Mouse (Mus musculus) forebrain, embryonic 14.5 days (tissue): ENCODE data around the gene Sh3rf1. TPM values are rescaled to one million over a fixed set of nuclear protein-coding genes. Genes with fewer than 3 reads are reported as not detected.

Source experiments
- ATAC-seq: fragments of 200-750 bp; cut with Nextera tagmentation; 2 replicates; pipeline ENCODE4 v1.8.0; 2017; ENCODE audit warnings: mild to moderate bottlenecking, moderate library complexity
- DNase-seq: peaks from one replicate; pipeline ENCODE4 v3.0.0-alpha.2; 2015; ENCODE audit warnings: low spot score
- H3K27ac ChIP-seq: fragments of 300-500 bp; sonication (generic); 2 replicates; pipeline ENCODE4 v1.5.1; 2014; ENCODE audit warnings: low read depth, mild to moderate bottlenecking, control low read depth, low read length, moderate library complexity
- H3K27me3 ChIP-seq: fragments of 300-500 bp; sonication (generic); replicated peaks from 2 replicates; pipeline ENCODE4 v1.6.1; 2014; ENCODE audit warnings: low read length, control low read depth, mixed read lengths; ENCODE audit not compliant: control insufficient read depth, insufficient read depth
- H3K36me3 ChIP-seq: fragments of 300-500 bp; sonication (generic); 2 replicates; pipeline ENCODE4 v1.6.1; 2014; ENCODE audit warnings: low read length, control low read depth; ENCODE audit not compliant: control insufficient read depth, insufficient read depth
- H3K4me1 ChIP-seq: fragments of 300-500 bp; sonication (generic); 2 replicates; pipeline ENCODE4 v1.6.1; 2014; ENCODE audit warnings: antibody characterized with exemption, low read length, control low read depth; ENCODE audit not compliant: control insufficient read depth, insufficient read depth
- H3K4me2 ChIP-seq: fragments of 300-500 bp; sonication (generic); 2 replicates; pipeline ENCODE4 v1.6.1; 2014; ENCODE audit warnings: mild to moderate bottlenecking, control low read depth, low read length
- H3K4me3 ChIP-seq: fragments of 300-500 bp; sonication (generic); 2 replicates; pipeline ENCODE4 v1.5.1; 2014; ENCODE audit warnings: low read depth, low read length, control low read depth
- H3K9ac ChIP-seq: fragments of 300-500 bp; sonication (generic); 2 replicates; pipeline ENCODE4 v1.6.1; 2014; ENCODE audit warnings: mild to moderate bottlenecking, low read length, control low read depth, moderate library complexity
- H3K9me3 ChIP-seq: fragments of 300-500 bp; sonication (generic); replicated peaks from 2 replicates; pipeline ENCODE4 v1.6.1; 2016; ENCODE audit warnings: low read length, control low read depth, mixed read lengths; ENCODE audit not compliant: control insufficient read depth
- WGBS: fragments of 180-500 bp; shearing (Covaris S2); extraction: QIAGEN DNeasy Blood & Tissue Kit; methylation state at CpG from one replicate; pipeline ENCODE4 v1.1.7; 2014; 5-methylcytosine and 5-hydroxymethylcytosine counted together
- polyA plus RNA-seq: library from polyadenylated mRNA; unstranded; fragments of >200 nt; fragmentation: Nextera tagmentation; extraction: Ambion mirVana; gene quantifications from 2 replicates; pipeline ENCODE4 v1.2.1, GENCODE M21; 2014

Sh3rf1 gene
- polyA plus RNA-seq, 1 experiment from 2014 or later, result 27.1 TPM

DNA sequence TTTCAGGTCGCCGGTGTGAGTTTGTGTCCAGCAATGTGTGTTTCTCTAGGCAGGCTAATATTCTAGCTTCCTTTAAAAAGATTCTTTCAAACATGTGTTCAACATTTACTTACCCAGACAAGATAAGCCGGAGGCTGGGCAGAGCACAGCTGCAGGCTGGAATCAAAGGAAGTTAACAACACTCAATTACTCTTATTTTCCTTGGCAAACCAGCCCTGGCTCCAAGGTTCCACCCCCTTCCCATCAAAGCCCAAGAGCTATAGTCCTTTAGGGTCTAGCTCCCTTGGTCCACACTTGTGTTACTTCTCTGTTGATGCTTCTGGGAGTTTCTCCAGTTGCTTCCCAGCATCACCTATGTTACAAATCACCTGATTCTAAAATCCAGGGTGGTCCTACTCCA lies 6.7 kb upstream of the Sh3rf1 start:
- Histone ChIP-seq H3K4me2 (no peak overlapping the region), H3K27me3 (no peaks in the 10 kb centered on the region), H3K36me3 (no peaks in the 10 kb centered on the region), H3K4me3 (no peak overlapping the region), H3K27ac (no peak overlapping the region), H3K9ac (no peak overlapping the region), H3K4me1 (peaks cover 5% of the 10 kb centered on the region; the same call in 1 of the 2 replicates), H3K9me3 (no peaks in the 10 kb centered on the region)
- no peak for ATAC-seq
- 63% methylated on average over 3 of the region's 3 CpGs for WGBS
- DNase-seq, result no peak

DNA sequence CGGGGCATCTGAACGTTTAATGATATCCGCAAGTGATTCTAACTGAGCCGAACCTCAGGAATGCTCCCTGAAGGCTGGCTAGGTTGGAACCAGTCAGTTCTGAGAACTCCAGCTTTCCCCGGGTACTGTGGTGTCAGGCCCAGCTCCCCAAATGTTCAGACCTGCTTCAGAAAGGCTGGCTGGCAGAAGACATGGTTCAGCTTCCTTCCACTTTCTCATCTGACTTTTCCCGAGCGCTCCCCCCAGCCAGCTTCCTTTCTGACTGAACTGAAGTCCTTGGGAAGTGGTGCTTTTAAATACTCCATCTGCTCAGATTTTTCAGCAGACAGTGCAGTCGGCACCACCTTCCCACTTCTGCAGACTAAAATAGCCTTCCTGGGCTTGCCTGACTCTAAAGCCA lies 6.2 kb upstream of the Sh3rf1 start:
- no peaks in the 10 kb centered on the region for H3K27me3 ChIP-seq
- no peaks in the 10 kb centered on the region for H3K9me3 ChIP-seq
- ATAC-seq (no peak), DNase-seq (no peak)
- no peaks in the 10 kb centered on the region for H3K36me3 ChIP-seq
- H3K27ac ChIP-seq, result no peak overlapping the region
- no peak overlapping the region for H3K9ac ChIP-seq
- H3K4me1 ChIP-seq, result peaks cover 5% of the 10 kb centered on the region; the same call in 1 of the 2 replicates
- H3K4me3 ChIP-seq, result no peak overlapping the region
- no peak overlapping the region for H3K4me2 ChIP-seq
- WGBS, result 82% methylated on average over 8 of the region's 8 CpGs

DNA sequence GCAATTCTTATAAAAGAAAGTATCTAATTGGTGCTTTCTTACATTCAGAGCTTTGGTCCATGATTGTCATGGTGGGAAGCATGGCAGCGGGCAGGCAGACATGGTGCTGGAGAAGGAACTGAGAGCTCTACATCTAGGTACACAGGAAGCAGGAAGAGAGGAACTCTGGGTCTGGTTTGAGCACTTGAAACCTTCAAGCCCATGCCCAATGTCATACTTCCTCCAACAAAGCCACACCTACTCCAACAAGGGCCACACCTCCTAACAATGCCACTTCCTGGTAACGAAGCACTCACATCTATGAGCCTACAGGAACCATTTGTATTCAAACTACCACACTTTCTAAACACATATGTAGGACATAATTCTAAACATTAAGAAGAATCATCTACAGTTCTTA lies 5.2 kb upstream of the Sh3rf1 start:
- no peaks in the 10 kb centered on the region for H3K27me3 ChIP-seq
- H3K9me3 ChIP-seq, result no peaks in the 10 kb centered on the region
- no peaks in the 10 kb centered on the region for H3K36me3 ChIP-seq
- DNase-seq, result no peak
- peaks cover 5% of the 10 kb centered on the region; the same call in 1 of the 2 replicates for H3K4me1 ChIP-seq
- no peak for ATAC-seq
- no peak overlapping the region for H3K9ac ChIP-seq
- 98% methylated on average over 2 of the region's 2 CpGs for WGBS
- no peak overlapping the region for H3K4me2 ChIP-seq
- no peak overlapping the region for H3K4me3 ChIP-seq
- H3K27ac ChIP-seq, result no peak overlapping the region

DNA sequence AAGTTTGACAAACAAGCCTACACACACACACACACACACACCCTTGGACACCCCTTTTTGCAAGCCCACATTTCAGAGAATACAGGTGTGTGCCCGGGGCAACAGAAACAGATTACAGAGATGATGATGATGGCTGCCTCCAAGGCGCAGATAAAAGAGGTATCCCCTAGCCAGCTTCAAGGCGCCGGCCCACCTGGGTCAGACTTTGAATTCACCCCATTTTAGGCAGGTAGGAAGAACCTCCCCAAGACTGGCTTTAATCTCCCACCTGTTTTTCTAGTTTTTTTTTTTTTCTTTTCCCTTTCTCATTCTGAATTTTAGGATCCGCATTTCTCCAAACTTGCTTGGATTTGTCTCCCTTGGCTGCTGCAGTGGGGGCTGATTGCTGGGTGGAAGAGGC lies 389 bp upstream of the Sh3rf1 start:
- H3K27ac ChIP-seq, result peak overlapping the region; percentile 85; the same call in 1 of the 2 replicates
- peaks cover 19% of the 10 kb centered on the region for H3K4me1 ChIP-seq
- peak overlapping the region; percentile 90 for H3K9ac ChIP-seq
- H3K4me2 ChIP-seq, result peak overlapping the region; percentile 84
- ATAC-seq, result no peak
- WGBS, result 32% methylated on average over 5 of the region's 5 CpGs
- peak overlapping the region; percentile 81 for H3K4me3 ChIP-seq
- DNase-seq, result no peak
- no peaks in the 10 kb centered on the region for H3K9me3 ChIP-seq
- no peaks in the 10 kb centered on the region for H3K27me3 ChIP-seq
- peaks cover 3% of the 10 kb centered on the region; the same call in 1 of the 2 replicates for H3K36me3 ChIP-seq

DNA sequence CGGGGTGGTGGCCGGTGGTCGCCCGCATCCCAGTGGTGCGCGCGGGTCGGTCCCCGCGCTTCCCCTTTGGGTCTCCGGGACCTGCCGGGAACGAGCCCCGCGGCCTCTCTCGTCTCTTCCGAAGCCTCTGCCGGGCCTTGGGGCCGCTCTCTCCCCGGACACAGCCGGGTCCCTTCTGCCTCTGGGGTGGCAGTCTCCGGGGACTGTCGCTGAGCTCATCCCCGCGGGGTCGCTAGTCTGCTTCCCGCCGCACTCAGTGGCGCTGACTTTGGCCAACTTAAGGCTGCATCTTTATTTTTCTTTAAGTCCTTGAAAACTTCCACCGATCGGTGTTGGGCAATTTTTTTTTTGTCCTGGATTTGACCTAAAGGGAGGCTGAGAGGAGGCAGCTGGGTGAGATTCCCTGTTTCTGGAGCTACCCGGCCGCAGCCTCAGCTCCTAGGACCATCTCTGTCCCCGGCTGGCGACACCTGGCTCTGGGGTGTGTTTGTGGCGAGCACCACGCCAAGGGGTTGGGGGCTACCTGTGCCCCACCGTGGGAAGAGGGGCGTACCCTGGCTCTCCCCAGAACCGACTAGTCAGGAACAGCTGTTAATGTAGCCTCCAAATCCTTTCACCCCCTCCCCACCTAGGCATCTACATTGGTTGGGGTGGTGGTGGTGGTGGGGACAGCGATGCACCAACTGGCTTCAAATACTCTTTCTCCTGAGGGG lies 864 bp downstream of the Sh3rf1 start:
- 1% methylated on average over 39 of the region's 41 CpGs for WGBS
- ATAC-seq (peak; percentile 74), DNase-seq (peak; percentile 68)
- Histone ChIP-seq H3K4me1 (peaks cover 29% of the 10 kb centered on the region), H3K9me3 (no peaks in the 10 kb centered on the region), H3K9ac (peak overlapping the region; percentile 90), H3K27me3 (no peaks in the 10 kb centered on the region), H3K36me3 (peaks cover 6% of the 10 kb centered on the region; the same call in 1 of the 2 replicates), H3K4me3 (peak overlapping the region; percentile 81), H3K27ac (peak overlapping the region; percentile 85), H3K4me2 (peak overlapping the region; percentile 84)

DNA sequence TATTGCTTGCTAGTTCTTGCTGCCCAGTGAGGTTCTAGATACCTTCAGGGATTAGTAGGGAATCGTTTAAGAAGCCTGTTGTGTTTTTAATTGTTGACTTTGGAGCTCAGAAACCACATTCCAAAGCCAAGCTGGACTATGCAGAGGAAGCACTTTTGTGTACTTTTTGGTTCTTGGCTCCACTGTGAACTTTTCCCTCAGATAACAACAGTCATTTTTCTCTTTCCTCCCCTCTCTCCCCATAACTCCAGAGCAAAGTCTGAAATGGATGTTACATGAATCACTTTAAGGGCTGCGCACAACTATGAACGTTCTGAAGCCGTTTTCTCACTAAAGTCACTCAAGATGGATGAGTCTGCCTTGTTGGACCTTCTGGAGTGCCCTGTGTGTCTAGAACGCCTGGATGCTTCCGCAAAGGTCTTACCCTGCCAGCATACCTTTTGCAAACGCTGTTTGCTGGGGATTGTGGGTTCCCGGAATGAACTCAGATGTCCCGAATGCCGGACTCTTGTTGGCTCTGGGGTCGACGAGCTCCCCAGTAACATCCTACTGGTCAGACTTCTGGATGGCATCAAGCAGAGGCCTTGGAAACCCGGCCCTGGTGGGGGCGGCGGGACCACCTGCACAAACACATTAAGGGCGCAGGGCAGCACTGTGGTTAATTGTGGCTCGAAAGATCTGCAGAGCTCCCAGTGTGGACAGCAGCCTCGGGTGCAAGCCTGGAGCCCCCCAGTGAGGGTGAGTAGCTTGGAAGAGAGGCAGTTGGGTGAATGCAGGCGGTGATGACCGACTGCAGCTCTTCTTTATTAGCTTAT lies 2.1 kb downstream of the Sh3rf1 start:
- no peak for ATAC-seq
- 49% methylated on average over 20 of the region's 20 CpGs for WGBS
- Histone ChIP-seq H3K4me2 (peak overlapping the region; percentile 84), H3K9ac (peak overlapping the region; percentile 90), H3K27ac (peak overlapping the region; percentile 27; the same call in 1 of the 2 replicates), H3K27me3 (no peaks in the 10 kb centered on the region), H3K36me3 (peaks cover 6% of the 10 kb centered on the region; the same call in 1 of the 2 replicates), H3K4me3 (peak overlapping the region; percentile 81), H3K9me3 (no peaks in the 10 kb centered on the region), H3K4me1 (peaks cover 33% of the 10 kb centered on the region)
- no peak for DNase-seq

DNA sequence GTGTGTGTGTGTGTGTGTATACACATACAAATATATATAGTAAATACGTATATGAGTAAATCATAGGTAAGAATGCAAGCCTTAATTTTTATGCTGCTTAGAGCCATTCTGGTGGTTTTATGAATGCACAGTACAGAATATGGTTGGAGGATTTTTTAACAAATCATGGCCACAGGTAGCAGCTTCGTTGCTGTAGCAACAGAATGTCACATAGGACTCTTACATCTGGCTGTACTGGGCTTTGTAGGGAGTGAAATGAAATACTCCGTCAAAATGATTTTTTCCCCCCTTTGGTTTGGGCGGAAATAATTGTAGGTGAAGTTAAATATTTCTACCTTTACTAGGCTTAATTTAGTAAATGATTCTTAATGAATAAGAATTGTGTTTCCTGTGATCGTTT lies 3.0 kb downstream of the Sh3rf1 start:
- WGBS, result 65% methylated on average over 5 of the region's 5 CpGs
- Histone ChIP-seq H3K4me3 (peak overlapping the region; percentile 81), H3K9me3 (no peaks in the 10 kb centered on the region), H3K4me1 (peaks cover 36% of the 10 kb centered on the region), H3K4me2 (peak overlapping the region; percentile 84), H3K27me3 (no peaks in the 10 kb centered on the region), H3K27ac (no peak overlapping the region), H3K9ac (peak overlapping the region; percentile 90), H3K36me3 (peaks cover 6% of the 10 kb centered on the region; the same call in 1 of the 2 replicates)
- no peak for ATAC-seq
- DNase-seq, result peak; percentile 50

DNA sequence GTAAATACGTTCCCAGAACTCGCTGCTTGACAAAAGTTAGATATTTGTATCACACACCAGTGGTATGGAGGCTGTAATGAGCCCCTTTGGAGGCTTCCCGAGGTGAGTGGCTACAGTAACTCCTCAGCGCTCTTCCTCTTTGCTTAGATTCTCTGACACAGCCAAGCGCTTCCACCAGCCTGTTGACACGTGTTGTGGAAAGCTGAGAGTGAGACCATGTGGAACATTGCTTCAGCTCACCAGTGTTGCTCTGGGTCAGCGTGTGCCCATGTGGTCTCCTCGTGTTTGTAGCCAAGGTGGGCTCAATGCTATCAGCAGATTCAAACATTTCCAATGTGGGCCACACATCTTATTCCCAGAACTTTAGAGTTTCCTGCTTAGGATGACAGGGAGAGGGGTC lies 5.0 kb downstream of the Sh3rf1 start:
- ATAC-seq (no peak), DNase-seq (no peak)
- peaks cover 41% of the 10 kb centered on the region for H3K4me1 ChIP-seq
- peak overlapping the region; percentile 84 for H3K4me2 ChIP-seq
- peaks cover 6% of the 10 kb centered on the region; the same call in 1 of the 2 replicates for H3K36me3 ChIP-seq
- 77% methylated on average over 8 of the region's 8 CpGs for WGBS
- H3K9me3 ChIP-seq, result no peaks in the 10 kb centered on the region
- peak overlapping the region; percentile 9; the same call in 1 of the 2 replicates for H3K4me3 ChIP-seq
- H3K27me3 ChIP-seq, result no peaks in the 10 kb centered on the region
- peak overlapping the region; percentile 32; the same call in 1 of the 2 replicates for H3K9ac ChIP-seq
- H3K27ac ChIP-seq, result no peak overlapping the region
